Comparison of ENCODE assay signal across 8 mouse cellular contexts in the genomic region with DNA sequence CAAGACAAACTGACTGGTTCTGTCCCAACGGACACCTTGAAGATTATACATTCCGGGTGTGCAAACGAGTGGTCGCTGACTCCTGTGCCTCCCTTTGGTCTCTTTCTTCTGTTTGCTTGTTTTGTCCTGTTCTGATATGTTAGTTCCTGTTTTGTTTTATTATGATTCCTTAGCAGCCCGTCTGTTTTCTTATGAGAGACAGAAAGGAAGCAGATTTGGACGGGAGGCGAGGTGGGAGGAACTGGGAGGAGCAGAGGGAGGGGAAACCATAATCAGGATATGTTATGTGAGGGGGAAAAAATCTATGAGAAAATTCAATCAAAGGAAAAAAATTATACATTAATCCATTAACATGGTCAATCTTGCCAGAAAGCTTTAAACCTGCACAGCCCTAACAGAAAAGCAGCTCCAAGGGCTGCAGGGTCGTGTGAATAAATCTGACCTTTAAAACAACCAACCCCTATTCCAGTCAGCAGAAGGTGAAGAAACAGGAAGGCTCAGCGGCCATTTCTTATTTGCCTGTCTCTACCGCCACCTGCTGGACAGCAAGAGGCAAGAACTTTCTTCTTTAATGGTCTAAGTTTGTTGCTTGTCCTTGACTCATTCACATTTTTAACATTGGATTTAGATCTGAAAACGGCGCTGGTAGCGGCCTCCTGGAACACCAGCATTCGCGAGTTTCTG. TPM values are rescaled to one million over a fixed set of nuclear protein-coding genes. Genes with fewer than 3 reads are reported as not detected.
DNase-seq lines count a peak whose midpoint lies in the region; ATAC-seq and TF ChIP-seq lines count a peak whose summit lies in the region.

No protein-coding gene starts in this region.

- peak overlapping the region; percentile 26 for H3K4me2 ChIP-seq in forebrain, postnatal 0 days (ENCODE audit: low read depth)

- H3K36me3 ChIP-seq in forebrain, postnatal 0 days (ENCODE audit: insufficient read depth) = peaks cover 12% of the 10 kb centered on the region; the same call in 1 of the 2 replicates

- H3K4me3 ChIP-seq in forebrain, postnatal 0 days (ENCODE audit: low read depth, low read length) = no peak overlapping the region
- H3K4me3 ChIP-seq in layer of hippocampus, adult 2 months = peak overlapping the region; percentile 21; the same call in 1 of the 2 replicates

- peak; percentile 76 for ATAC-seq in forebrain, postnatal 0 days

- 27% methylated on average over 15 of the region's 15 CpGs for WGBS in forebrain, postnatal 0 days

- H3K4me1 ChIP-seq in forebrain, postnatal 0 days (ENCODE audit: insufficient read depth) = no peaks in the 10 kb centered on the region

- DNase-seq in Muller cell, postnatal 12 days (ENCODE audit: inconsistent ontology term) = peak; percentile 66
- peak; percentile 75 for DNase-seq in cerebellum, adult 11-12 months
- peak; percentile 87 for DNase-seq in forebrain, postnatal 0 days
- DNase-seq in heart, postnatal 36 days = peak; percentile 88
- peak; percentile 81 to 84 for DNase-seq in layer of hippocampus, adult 2 months (ENCODE audit: low spot score in 2 of 2)
- DNase-seq in lung, postnatal 10 days = peak; percentile 90
- DNase-seq in ovary, postnatal 36 days (ENCODE audit: low spot score) = peak; percentile 71
- peak; percentile 30 to 76 for DNase-seq in thymus, postnatal 10 days (ENCODE audit: low spot score in 2 of 2)

- no peak overlapping the region for H3K27ac ChIP-seq in forebrain, postnatal 0 days (ENCODE audit: low read depth, low read length)
- peak overlapping the region; percentile 66 for H3K27ac ChIP-seq in layer of hippocampus, adult 2 months

- H3K27me3 ChIP-seq in forebrain, postnatal 0 days (ENCODE audit: insufficient read depth, low read length) = no peaks in the 10 kb centered on the region

- intact Hi-C loops in heart, postnatal 36 days (cut with DNase I) = loop anchor here (1.0 to 10.0 kb wide), 4 partner anchors 102 to 846 kb away; no protein-coding TSS in a partner anchor

- peak; percentile 90 for TF ChIP-seq CTCF in forebrain, postnatal 0 days (IDR thresholded peaks at IDR 0.05; ENCODE audit: low read depth)
- peak; percentile 87 for TF ChIP-seq CTCF in layer of hippocampus, adult 2 months (conservative IDR thresholded peaks at IDR 0.05)

- no peak overlapping the region for H3K9ac ChIP-seq in forebrain, postnatal 0 days

- no peaks in the 10 kb centered on the region for H3K9me3 ChIP-seq in forebrain, postnatal 0 days (ENCODE audit: low read length)

RNA-seq across cellular contexts. Expression of a gene that starts 19.1 kb away (rescaled TPM):
- 17.2 and 27.8 TPM in 2 replicates for total RNA-seq in forebrain, postnatal 0 days (2014; rRNA removed)
- 61.1 and 74.8 TPM in 2 replicates for polyA plus RNA-seq in forebrain, postnatal 0 days (2015; fragmentation: Nextera tagmentation; extraction: Ambion mirVana)
- 10 to 100 TPM; 13.2 to 22.2 TPM for total RNA-seq in heart, postnatal 36 days (2021)
- total RNA-seq in layer of hippocampus, adult 2 months (2021) = 1 to 10 TPM; 7.4 to 8.5 TPM

RNA-seq across cellular contexts. Expression of a gene that starts 43.1 kb away (rescaled TPM):
- 28.4 and 42.0 TPM in 2 replicates for total RNA-seq in forebrain, postnatal 0 days (2014; rRNA removed)
- polyA plus RNA-seq in forebrain, postnatal 0 days (2015; fragmentation: Nextera tagmentation; extraction: Ambion mirVana) = 29.0 and 41.5 TPM in 2 replicates
- total RNA-seq in heart, postnatal 36 days (2021) = 10 to 100 TPM; 13.3 to 17.8 TPM
- total RNA-seq in layer of hippocampus, adult 2 months (2021) = 10 to 100 TPM; 10.4 to 12.6 TPM
